Mouse (Mus musculus): ENCODE results near the gene Pygo2.
A peak's percentile ranks its signal among the peaks of the same experiment; 100 is the strongest.

DNA sequence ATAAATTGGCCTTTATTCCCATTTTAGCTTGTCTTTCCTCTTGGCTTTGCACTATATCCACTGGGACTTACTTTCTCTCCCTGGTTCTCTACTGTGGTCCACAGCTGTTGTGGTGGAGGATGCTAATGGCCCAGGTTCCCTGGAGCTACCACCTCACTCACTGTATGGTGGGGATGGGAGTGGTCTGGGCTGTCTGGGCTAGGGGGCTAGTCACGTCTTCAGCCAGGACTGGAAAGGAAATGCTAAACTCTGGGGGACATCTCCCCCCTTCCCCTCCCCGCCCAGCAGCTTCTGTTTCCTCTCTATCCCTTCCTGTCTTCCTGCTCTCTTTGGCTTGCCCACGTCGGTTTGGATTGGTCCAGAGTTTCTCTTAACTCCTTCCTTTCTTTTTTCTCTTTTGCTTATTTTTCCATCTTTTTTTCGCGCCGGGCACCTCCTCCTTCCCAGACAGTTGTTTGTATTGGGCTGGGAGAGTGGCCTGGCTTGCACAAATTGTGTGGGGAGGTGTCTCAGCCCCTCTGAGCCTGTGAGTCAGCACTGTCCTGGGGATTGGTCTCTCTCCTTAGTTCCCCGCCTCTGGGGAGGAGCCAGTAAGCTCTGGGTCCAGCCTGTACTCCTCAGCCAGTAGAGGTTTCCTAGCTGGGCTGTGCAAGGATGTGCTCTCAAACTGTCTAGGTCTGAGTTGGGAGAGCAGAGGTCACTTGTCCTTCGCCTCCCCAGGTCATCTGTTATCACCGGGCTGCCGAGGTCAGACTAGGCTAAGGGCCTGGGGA is 8.8 kb upstream of the Pygo2 start:
- TF ChIP-seq CTCF (IDR thresholded peaks at IDR 0.05; ENCODE audit: borderline replicate concordance, insufficient read depth, low read depth, low read length) = no peak
- TF ChIP-seq POLR2A (IDR thresholded peaks at IDR 0.05; ENCODE audit: borderline replicate concordance, insufficient read depth, low read length) = peak; percentile 34; the same call in 1 of the 2 replicates
